Mouse (Mus musculus) layer of hippocampus, adult 11-12 months (tissue): Measurements from ENCODE around the gene Lmod3.

Experiments
- DNase-seq: peaks from one replicate; pipeline ENCODE4 v3.0.0; 2022; ENCODE audit warnings: low spot score

Gene Lmod3

GRCm38 (mm10) chr6:97226083-97226491 lies 26.5 kb downstream of the Lmod3 start:
- no peak for DNase-seq

DNA sequence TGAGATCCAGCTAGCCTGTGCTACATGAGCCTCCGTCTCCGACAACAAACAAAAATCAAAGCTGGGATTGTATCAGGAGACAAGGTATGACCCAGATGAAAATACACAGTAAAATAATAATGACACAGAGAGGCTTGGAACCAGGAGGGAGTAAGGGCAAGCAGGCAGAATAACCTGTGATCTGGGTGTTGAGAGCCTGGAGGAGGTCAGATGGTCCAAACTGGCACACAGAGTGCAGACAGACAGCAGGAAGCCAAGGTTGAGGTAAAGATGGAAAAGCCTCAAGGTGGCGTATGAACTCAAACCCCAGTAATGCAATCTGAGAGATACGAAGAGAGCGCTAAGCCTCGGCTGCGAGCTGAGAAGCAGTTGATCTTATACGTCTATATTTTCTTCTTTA lies 28.1 kb downstream of the Lmod3 start:
- no peak for DNase-seq

- DNase-seq = no peak
Observed at GRCm38 (mm10) chr6:97223566-97223965, 29.0 kb downstream of the Lmod3 start.

DNA sequence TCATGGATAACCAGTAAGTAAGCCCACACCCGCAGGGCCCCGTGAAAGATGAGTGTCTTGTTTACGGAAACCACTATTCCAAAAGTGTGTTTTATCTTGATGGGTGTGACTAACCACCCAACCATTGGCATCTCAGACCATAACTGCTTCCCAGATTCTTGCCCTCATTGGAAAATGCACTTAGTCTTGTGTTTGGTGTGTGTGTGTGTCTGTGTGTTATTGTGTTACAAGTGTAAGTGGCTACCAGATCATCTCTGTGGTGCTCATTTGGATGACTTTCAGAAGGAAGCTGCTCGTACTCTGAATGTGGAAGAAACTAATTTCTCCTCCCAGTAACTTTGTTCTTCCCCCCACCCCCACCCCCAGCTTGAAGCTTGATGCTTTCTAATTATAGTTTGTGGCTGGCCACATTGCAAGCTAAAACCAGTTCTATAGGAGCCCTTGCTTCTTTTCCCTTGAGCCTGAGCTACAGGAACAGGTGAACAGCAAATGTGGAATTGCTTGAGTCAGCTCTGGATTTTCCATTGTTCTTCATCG lies 29.6 kb downstream of the Lmod3 start:
- DNase-seq = no peak

DNA sequence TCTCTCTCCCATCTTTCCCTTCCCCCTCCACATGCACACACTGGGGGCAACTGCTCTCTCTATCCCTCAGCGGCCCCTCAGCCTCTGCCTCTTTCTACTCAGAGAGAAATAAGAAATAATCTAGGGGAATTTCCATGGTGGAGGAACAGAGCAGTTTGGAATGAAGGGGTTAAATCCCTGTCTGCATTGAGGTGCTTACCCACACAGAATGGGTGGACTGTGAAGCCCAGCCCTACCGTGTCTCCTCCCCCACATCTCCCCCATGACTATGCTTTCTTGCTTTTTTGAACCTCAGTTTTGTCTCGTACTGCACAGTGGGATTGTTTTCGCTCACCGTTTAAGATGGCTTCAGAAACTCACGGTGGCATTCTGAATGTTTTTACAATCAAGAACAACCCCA lies 30.2 kb downstream of the Lmod3 start:
- no peak for DNase-seq

GRCm38 (mm10) chr6:97221205-97222025 lies 31.1 kb downstream of the Lmod3 start:
- peak; percentile 58 for DNase-seq

GRCm38 (mm10) chr6:97220672-97221071 lies 31.9 kb downstream of the Lmod3 start:
- DNase-seq = no peak

GRCm38 (mm10) chr6:97216154-97216821 lies 36.3 kb downstream of the Lmod3 start:
- DNase-seq = no peak

GRCm38 (mm10) chr6:97211981-97212380 lies 40.6 kb downstream of the Lmod3 start:
- peak; percentile 49 for DNase-seq

GRCm38 (mm10) chr6:97210962-97211601 lies 41.5 kb downstream of the Lmod3 start:
- no peak for DNase-seq

GRCm38 (mm10) chr6:97210191-97210961 lies 42.2 kb downstream of the Lmod3 start, which contains the start of gene Arl6ip5:
TSS of gene Arl6ip5 (plus strand) at chr6:97210689.
- peak; percentile 87 for DNase-seq

- DNase-seq = no peak
Observed at GRCm38 (mm10) chr6:97209751-97210150, 42.8 kb downstream of the Lmod3 start.

GRCm38 (mm10) chr6:97209201-97209600 lies 43.4 kb downstream of the Lmod3 start:
- DNase-seq = no peak

- no peak for DNase-seq
Observed at GRCm38 (mm10) chr6:97208406-97208805, 44.2 kb downstream of the Lmod3 start.

- no peak for DNase-seq
Observed at GRCm38 (mm10) chr6:97207085-97207484, 45.5 kb downstream of the Lmod3 start.

- peak; percentile 98 for DNase-seq
Observed at GRCm38 (mm10) chr6:97205439-97205885, 47.1 kb downstream of the Lmod3 start, which contains the start of gene Uba3. TSS of gene Uba3 (minus strand) at chr6:97205647.

- no peak for DNase-seq
Observed at GRCm38 (mm10) chr6:97204952-97205351, 47.6 kb downstream of the Lmod3 start.

DNA sequence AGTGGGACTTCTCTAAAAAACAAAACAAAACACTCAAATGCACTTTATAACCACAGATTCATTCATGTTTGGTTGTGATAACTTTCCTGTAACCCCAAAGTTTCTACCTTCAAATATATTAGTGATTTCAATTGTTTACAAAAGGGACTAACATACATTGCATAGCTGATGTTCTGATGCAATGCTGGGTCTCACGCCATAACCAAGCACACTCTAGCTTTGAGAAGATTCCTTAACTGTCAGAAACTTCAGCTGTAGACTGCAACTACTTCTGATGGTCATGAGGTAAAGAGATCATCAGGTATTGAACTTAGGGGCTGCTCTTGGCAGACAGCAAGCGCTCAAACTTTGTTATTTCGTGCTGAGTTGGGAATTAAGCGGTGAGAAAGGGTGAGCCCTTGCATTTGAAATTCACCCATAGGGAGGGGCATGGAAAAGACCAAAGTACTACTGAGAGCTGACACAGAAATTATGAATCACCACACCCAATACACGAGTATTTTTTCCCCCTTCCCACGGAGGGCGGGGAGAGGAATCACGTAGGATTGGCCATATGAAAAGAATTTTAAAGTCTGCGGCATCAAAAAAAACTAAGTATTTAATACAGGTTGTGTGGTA lies 48.2 kb downstream of the Lmod3 start:
- no peak for DNase-seq

DNA sequence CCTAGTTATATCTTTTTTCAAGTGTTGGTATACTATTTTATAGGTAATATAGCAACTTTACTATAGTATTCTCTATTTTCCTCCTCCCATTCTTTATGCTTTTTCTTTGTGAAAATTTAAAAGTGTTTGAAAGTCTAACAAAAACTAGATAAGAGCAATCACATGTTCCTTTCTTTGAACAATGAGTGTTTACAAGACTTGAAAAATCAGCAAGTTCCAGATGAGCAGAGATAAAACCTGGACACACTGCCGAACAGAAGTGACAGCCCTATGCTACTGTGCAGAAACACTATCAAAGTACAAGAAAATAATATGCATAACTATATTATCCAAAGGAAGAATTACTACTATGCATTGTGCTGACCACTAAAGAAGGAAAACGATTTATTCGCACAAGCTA lies 50.1 kb downstream of the Lmod3 start:
- no peak for DNase-seq

GRCm38 (mm10) chr6:97200437-97200836 lies 52.1 kb downstream of the Lmod3 start:
- no peak for DNase-seq
